Mouse (Mus musculus) brown adipose tissue, adult 24 weeks (tissue): Measurements from ENCODE around the gene Spsb1. TPM values are rescaled to one million over a fixed set of nuclear protein-coding genes. Genes with fewer than 3 reads are reported as not detected.

ENCODE experiments used
- H3K27ac ChIP-seq: fragments of 200-500 bp; replicated peaks from 2 replicates; pipeline ENCODE4 v1.5.1; 2012; ENCODE audit warnings: low read depth, mild to moderate bottlenecking, low read length
- H3K4me1 ChIP-seq: fragments of 200-500 bp; 2 replicates; pipeline ENCODE4 v1.6.1; 2012; ENCODE audit warnings: low read length, mixed read lengths; ENCODE audit not compliant: control insufficient read depth, insufficient read depth, insufficient read length
- H3K4me3 ChIP-seq: fragments of 200-500 bp; 2 replicates; pipeline ENCODE4 v1.5.1; 2012; ENCODE audit warnings: low read depth, mild to moderate bottlenecking, low read length, moderate library complexity; ENCODE audit not compliant: insufficient read depth
- polyA plus RNA-seq: library from polyadenylated mRNA; stranded (reverse); fragments of >200 nt; gene quantifications from 2 replicates; pipeline ENCODE4 v1.2.4, GENCODE M21; 2012; ENCODE audit not compliant: missing spikeins, insufficient read depth, insufficient read length

Gene Spsb1
- polyA plus RNA-seq, 1 experiment, result 32.5 TPM

GRCm38 (mm10) chr4:149971393-149971792 lies 16.6 kb upstream of the Spsb1 start:
- Histone ChIP-seq H3K4me3 (no peak overlapping the region), H3K27ac (no peak overlapping the region), H3K4me1 (peaks cover 8% of the 10 kb centered on the region)

DNA sequence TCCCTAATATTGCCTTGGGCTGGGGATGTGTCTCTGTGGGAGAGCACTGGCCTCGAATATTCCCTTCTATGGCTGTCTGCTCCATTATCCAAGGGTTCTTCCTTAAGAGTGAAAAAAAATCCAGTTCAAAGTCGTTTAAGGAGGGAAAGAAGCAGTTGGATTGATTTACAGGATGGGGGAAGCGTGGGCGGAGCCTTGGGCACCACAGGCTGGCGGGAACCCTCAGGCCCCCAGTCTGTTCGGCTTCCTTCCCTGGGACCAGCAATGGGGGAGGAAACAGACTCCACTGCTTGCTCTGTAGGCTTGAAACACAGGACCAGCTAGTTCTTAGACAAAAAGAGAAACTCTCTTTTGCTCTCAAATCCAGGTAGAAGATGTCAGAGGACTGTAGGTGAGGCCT lies 13.7 kb upstream of the Spsb1 start:
- Histone ChIP-seq H3K4me1 (peaks cover 18% of the 10 kb centered on the region), H3K27ac (no peak overlapping the region), H3K4me3 (no peak overlapping the region)

DNA sequence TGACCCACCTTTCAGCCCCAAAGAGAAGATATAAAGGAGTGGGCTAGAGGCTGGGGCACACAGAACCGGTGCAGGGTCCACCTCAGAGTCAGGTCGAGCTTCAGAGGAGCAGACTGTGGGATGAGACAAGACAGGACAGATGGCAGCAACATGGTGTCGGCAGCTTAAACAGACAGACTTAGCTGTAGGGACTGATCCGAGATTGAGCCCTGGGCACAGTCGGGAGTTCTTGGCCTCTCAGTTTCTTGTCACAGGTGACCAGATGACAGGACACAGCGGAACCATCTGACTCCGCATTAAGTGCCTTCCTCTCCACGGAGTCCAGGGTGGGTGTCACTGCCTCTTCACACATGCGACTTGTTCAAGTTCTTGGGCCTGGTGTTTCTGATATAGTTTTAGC lies 12.1 kb upstream of the Spsb1 start:
- H3K4me3 ChIP-seq, result no peak overlapping the region
- peaks cover 18% of the 10 kb centered on the region for H3K4me1 ChIP-seq
- H3K27ac ChIP-seq, result 0 out of 2 replicates have a peak overlapping the region, but pooled peaks have one; percentile 64

DNA sequence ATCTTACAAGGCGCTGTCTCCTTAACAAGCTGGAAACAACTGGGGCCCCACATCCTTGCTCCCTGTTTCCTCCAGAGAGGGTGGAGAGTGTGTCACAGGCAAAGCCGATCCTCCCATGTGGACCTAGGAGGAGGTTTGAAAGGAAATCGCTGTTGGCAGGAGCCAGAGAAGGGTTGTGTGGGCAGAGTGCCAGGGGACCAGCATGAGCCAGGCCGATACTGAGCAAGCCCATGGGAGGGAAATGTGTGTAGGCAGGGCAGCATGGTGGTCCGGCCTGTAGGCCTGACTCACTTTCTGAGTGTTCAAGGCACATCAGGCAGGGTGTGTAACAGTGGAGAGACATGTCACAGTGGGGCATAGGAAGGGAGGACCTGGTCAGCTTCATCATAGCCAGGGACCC lies 11.4 kb upstream of the Spsb1 start:
- Histone ChIP-seq H3K4me3 (no peak overlapping the region), H3K27ac (peak overlapping the region; percentile 64), H3K4me1 (peaks cover 18% of the 10 kb centered on the region)

GRCm38 (mm10) chr4:149965672-149966071 lies 10.8 kb upstream of the Spsb1 start:
- peak overlapping the region; percentile 64 for H3K27ac ChIP-seq
- H3K4me3 ChIP-seq, result no peak overlapping the region
- peaks cover 18% of the 10 kb centered on the region for H3K4me1 ChIP-seq

DNA sequence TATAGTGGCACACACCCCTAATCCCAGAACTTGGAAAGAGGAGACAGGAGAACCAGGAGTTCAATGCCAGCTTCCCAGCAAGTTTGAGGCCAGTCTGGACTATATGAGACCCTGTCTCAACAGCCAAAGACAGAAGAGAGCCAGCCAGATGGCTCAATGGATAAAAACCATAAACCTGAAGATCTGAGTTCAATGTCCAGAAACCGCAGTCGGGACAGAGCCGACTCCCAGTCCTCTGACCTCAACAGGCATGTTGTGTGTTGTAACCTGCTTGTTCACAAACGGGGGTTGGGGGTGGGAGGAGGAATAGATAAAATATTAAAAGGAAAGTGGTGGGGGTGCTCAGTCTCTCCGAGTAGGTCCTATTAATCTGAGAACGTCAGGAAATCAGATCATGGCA lies 10.4 kb upstream of the Spsb1 start:
- Histone ChIP-seq H3K4me3 (no peak overlapping the region), H3K4me1 (peaks cover 18% of the 10 kb centered on the region), H3K27ac (0 out of 2 replicates have a peak overlapping the region, but pooled peaks have one; percentile 4)

GRCm38 (mm10) chr4:149964770-149965169 lies 9.9 kb upstream of the Spsb1 start:
- H3K4me3 ChIP-seq, result no peak overlapping the region
- H3K27ac ChIP-seq, result 0 out of 2 replicates have a peak overlapping the region, but pooled peaks have one; percentile 4
- H3K4me1 ChIP-seq, result peaks cover 18% of the 10 kb centered on the region

DNA sequence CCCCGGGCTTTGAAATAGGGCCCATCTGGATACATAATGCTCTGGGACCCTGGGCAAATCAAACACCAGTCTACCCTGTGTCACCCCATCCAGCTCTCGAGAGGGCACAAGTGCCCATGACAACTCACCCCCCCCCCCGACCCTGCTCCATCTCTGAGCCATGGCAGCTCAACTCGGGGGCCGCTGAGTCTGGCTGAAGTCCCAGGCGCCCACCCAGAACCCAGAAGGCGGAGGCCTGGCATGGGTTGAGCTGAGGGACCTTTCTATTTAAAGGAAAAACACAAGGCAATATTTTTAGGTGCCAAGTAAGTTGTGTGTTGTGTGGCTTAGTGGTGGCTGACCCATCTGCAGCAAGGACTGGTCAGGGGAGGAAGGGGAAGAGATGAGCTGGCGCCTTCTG lies 9.4 kb upstream of the Spsb1 start:
- peaks cover 18% of the 10 kb centered on the region for H3K4me1 ChIP-seq
- no peak overlapping the region for H3K27ac ChIP-seq
- H3K4me3 ChIP-seq, result no peak overlapping the region

- Histone ChIP-seq H3K27ac (no peak overlapping the region), H3K4me1 (peaks cover 9% of the 10 kb centered on the region), H3K4me3 (no peak overlapping the region)
Measured at GRCm38 (mm10) chr4:149960391-149960790, 5.5 kb upstream of the Spsb1 start.

GRCm38 (mm10) chr4:149959816-149960215 lies 5.0 kb upstream of the Spsb1 start:
- Histone ChIP-seq H3K4me1 (peaks cover 4% of the 10 kb centered on the region), H3K27ac (no peak overlapping the region), H3K4me3 (no peak overlapping the region)

DNA sequence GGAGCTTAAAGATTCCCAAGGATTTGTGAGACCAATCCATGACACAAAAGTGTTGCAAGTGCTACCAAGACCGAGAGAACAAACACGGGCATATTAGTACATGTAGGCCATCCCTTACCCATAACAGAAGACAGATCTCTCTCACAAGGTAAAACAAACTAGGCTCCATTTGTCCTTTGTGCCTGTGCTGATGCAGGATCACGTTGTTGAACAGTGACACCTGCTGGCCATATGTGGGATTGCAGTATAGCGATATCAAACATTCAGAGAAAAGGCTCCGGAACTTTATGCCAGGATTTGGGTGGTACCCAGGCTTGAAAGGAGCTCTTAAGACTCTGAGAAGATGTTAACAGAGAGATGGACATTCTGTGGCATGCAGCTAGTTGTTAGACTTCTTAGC lies 3.7 kb upstream of the Spsb1 start:
- Histone ChIP-seq H3K27ac (no peak overlapping the region), H3K4me3 (no peak overlapping the region), H3K4me1 (peaks cover 2% of the 10 kb centered on the region; the same call in 1 of the 2 replicates)

GRCm38 (mm10) chr4:149956048-149956447 lies 1.2 kb upstream of the Spsb1 start:
- Histone ChIP-seq H3K27ac (no peak overlapping the region), H3K4me3 (no peak overlapping the region), H3K4me1 (peaks cover 12% of the 10 kb centered on the region)

DNA sequence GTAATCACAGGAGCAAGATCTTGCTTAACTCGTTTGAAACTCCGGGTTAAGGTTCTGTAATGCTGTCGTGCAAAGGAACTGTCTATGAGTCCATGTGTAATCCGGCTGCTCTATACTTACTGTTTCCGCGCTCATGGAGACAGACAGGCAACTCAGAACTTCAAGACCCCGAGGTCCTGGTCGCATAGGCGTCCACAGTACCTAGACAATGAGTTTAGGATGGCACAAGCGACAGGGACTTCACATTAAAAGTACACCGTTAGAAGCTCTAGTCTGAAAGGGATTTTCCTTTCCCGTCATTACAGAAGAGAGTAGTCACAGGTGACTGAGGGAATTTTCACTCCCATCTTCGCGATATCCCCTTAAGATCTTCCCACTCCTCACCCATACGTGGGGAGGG lies 788 bp upstream of the Spsb1 start:
- peak overlapping the region; percentile 49 for H3K4me3 ChIP-seq
- H3K27ac ChIP-seq, result no peak overlapping the region

DNA sequence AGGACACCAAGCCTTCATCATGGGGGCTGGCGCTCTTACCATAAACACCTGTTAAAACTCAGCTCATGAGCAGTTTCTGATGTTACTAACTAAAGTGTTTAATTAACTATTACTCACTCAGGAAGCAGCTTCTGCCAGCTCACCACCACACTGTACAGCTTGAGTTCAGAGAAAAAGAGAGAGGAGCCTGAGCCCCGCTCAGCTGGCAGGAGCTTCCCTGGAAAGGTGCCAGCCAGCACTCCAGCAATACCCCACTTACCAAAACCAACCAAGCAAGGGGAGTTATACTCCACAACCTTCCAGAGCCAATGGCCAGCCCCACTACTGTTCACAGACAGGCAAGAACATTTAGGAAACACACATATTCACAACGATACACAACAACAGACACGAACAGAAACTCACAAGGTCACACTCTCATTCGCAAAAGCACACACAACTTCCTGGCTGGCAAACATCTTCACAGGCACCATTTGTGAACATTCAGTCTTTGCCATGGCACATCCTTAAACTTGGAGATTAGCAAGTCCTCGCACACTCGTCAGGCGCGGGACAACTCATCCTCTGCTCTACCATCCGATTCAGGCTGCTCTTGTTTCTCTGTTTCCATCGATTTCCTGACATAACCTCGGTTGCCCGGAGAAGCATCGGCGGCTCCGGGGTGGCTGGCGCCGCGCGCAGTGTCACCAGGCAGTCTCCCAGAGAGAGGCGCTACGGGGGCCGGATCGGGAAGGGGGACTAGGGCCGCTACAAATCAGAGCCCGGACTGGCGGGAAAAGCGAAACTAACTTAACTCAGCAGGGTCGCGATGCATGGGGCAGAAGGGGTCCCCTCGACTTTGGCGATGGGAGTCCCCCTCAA lies 992 bp downstream of the Spsb1 start:
- peak overlapping the region; percentile 68 for H3K4me3 ChIP-seq
- H3K27ac ChIP-seq, result peak overlapping the region; percentile 37
- H3K4me1 ChIP-seq, result peaks cover 27% of the 10 kb centered on the region

More for the DNA sequence above, 788 bp upstream of the Spsb1 start:
- H3K4me1 ChIP-seq, result peaks cover 14% of the 10 kb centered on the region

DNA sequence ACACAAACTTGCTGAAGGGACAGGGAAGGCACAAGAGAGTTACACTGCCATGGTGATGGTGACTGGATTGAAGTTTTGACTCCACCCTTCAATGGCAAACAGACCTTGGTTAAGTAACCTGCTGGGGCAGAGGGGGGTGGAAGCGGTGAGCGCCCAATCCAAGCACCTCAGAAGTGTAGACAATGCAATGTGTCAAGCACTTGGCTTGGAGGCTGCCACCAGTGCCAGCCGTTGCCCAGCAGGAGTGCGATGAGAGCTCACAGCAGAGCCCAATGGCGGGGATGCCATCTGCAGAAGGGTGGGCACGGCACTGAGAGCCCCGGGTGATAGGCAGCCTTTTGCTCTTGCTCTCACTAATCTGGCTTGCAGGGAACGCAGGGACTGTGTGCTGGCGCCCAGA lies 2.6 kb downstream of the Spsb1 start:
- Histone ChIP-seq H3K4me3 (peak overlapping the region; percentile 9; the same call in 1 of the 2 replicates), H3K4me1 (peaks cover 40% of the 10 kb centered on the region), H3K27ac (no peak overlapping the region)

- Histone ChIP-seq H3K27ac (no peak overlapping the region), H3K4me3 (0 out of 2 replicates have a peak overlapping the region, but pooled peaks have one; percentile 17), H3K4me1 (peaks cover 48% of the 10 kb centered on the region)
Measured at GRCm38 (mm10) chr4:149951201-149951600, 3.6 kb downstream of the Spsb1 start.
